ENCODE assay signal across 17 mouse cellular contexts in genomic region chr10:86342713-86343112, GRCm38 (mm10). TPM values are rescaled to one million over a fixed set of nuclear protein-coding genes. Genes with fewer than 3 reads are reported as not detected.
DNase-seq lines count a peak whose midpoint lies in the region; ATAC-seq lines count a peak whose summit lies in the region.
"Had no signal": no experiment of that assay in that cellular context is flagged by ENCODE, and none has a peak within 500 bp of the region (broad histone marks: within the 10 kb centered on the region; RNA-seq: fewer than 3 reads in every experiment).

No protein-coding gene starts in this region.

- H3K4me1 ChIP-seq in heart, embryonic 10.5 days = peaks cover 68% of the 10 kb centered on the region
- peaks cover 41% of the 10 kb centered on the region for H3K4me1 ChIP-seq in limb, embryonic 12.5 days (replicated peaks)
- H3K4me1 ChIP-seq in limb, embryonic 10.5 days = peaks cover 41% of the 10 kb centered on the region
- H3K4me1 ChIP-seq in liver, embryonic 13.5 days (replicated peaks) = peaks cover 49% of the 10 kb centered on the region

- no peak overlapping the region for H3K4me3 ChIP-seq in heart, embryonic 10.5 days
- H3K4me3 ChIP-seq in limb, embryonic 12.5 days (replicated peaks) = no peak overlapping the region
- no peak overlapping the region for H3K4me3 ChIP-seq in limb, embryonic 10.5 days
- no peak overlapping the region for H3K4me3 ChIP-seq in liver, embryonic 13.5 days (replicated peaks)
- H3K4me3 ChIP-seq: heart, embryonic 13.5 days; neural tube, embryonic 13.5 days had no signal

- no peaks in the 10 kb centered on the region for H3K9me3 ChIP-seq in heart, embryonic 10.5 days
- H3K9me3 ChIP-seq in limb, embryonic 12.5 days = no peaks in the 10 kb centered on the region
- H3K9me3 ChIP-seq in limb, embryonic 10.5 days (replicated peaks) = no peaks in the 10 kb centered on the region
- H3K9me3 ChIP-seq in liver, embryonic 13.5 days (replicated peaks) = no peaks in the 10 kb centered on the region
- H3K9me3 ChIP-seq: heart, embryonic 13.5 days; neural tube, embryonic 13.5 days had no signal

- H3K27ac ChIP-seq in heart, embryonic 10.5 days = peak overlapping the region; percentile 31; the same call in 1 of the 2 replicates
- H3K27ac ChIP-seq in limb, embryonic 12.5 days = 0 out of 2 replicates have a peak overlapping the region, but pooled peaks have one; percentile 4
- no peak overlapping the region for H3K27ac ChIP-seq in limb, embryonic 10.5 days
- peak overlapping the region; percentile 71 for H3K27ac ChIP-seq in liver, embryonic 13.5 days
- H3K27ac ChIP-seq: neural tube, embryonic 13.5 days had no signal

- no peak for ATAC-seq in limb, embryonic 12.5 days (ENCODE audit: insufficient number of reproducible peaks, insufficient read depth, low FRiP score, low TSS enrichment, low read depth)
- peak; percentile 71 for ATAC-seq in liver, embryonic 13.5 days (ENCODE audit: low read depth)
- ATAC-seq: midbrain, embryonic 16.5 days had no signal

- 50% methylated on average over 7 of the region's 7 CpGs for WGBS in heart, embryonic 10.5 days
- 53% methylated on average over 7 of the region's 7 CpGs for WGBS in limb, embryonic 12.5 days
- WGBS in limb, embryonic 10.5 days = 63% methylated on average over 7 of the region's 7 CpGs
- 17% methylated on average over 7 of the region's 7 CpGs for WGBS in liver, embryonic 13.5 days (ENCODE audit: insufficient replicate concordance)

- DNase-seq in heart, embryonic 10.5 days (ENCODE audit: low spot score) = no peak
- no peak for DNase-seq in heart, adult 9 months (ENCODE audit: low spot score in 2 of 2)
- DNase-seq in limb, embryonic 10.5 days (ENCODE audit: low spot score) = no peak
- DNase-seq in liver, embryonic 13.5 days = no peak
- DNase-seq in thymus, postnatal 14 days = no peak
- no peak for DNase-seq in thymus, adult 18-20 months
- no peak for DNase-seq in layer of hippocampus, postnatal 10 days (ENCODE audit: low spot score in 2 of 2)
- DNase-seq: B cell, adult 2 months; cerebellum, adult 8-10 months; kidney, adult 18-20 months; lung, postnatal 14 days; retina, postnatal 1 day had no signal

- peaks cover 30% of the 10 kb centered on the region for H3K36me3 ChIP-seq in heart, embryonic 10.5 days
- peaks cover 57% of the 10 kb centered on the region for H3K36me3 ChIP-seq in limb, embryonic 12.5 days
- H3K36me3 ChIP-seq in limb, embryonic 10.5 days = peaks cover 48% of the 10 kb centered on the region
- no peaks in the 10 kb centered on the region for H3K36me3 ChIP-seq in liver, embryonic 13.5 days

- no peak overlapping the region for H3K4me2 ChIP-seq in limb, embryonic 12.5 days
- no peak overlapping the region for H3K4me2 ChIP-seq in liver, embryonic 13.5 days
- H3K4me2 ChIP-seq: heart, embryonic 13.5 days; neural tube, embryonic 13.5 days had no signal

- H3K9ac ChIP-seq in limb, embryonic 12.5 days (replicated peaks) = no peak overlapping the region
- no peak overlapping the region for H3K9ac ChIP-seq in liver, embryonic 13.5 days
- H3K9ac ChIP-seq: neural tube, embryonic 13.5 days had no signal

- H3K27me3 ChIP-seq in heart, embryonic 10.5 days (ENCODE audit: insufficient read depth, poor library complexity, severe bottlenecking) = no peaks in the 10 kb centered on the region; the same call in 1 of the 2 replicates
- H3K27me3 ChIP-seq in limb, embryonic 12.5 days = no peaks in the 10 kb centered on the region
- no peaks in the 10 kb centered on the region for H3K27me3 ChIP-seq in limb, embryonic 10.5 days (ENCODE audit: low read depth, poor library complexity, severe bottlenecking)
- no peaks in the 10 kb centered on the region for H3K27me3 ChIP-seq in liver, embryonic 13.5 days
- H3K27me3 ChIP-seq: heart, embryonic 13.5 days; neural tube, embryonic 13.5 days had no signal

RNA-seq across cellular contexts. Expression of gene Timp3, which starts 42.5 kb away (rescaled TPM):
- 44.7 and 47.2 TPM in 2 replicates for polyA plus RNA-seq in heart, embryonic 10.5 days (2016; fragmentation: Nextera tagmentation; extraction: Ambion mirVana)
- polyA plus RNA-seq in limb, embryonic 12.5 days (2016; fragmentation: Nextera tagmentation; extraction: Ambion mirVana) = 66.3 and 69.4 TPM in 2 replicates
- polyA plus RNA-seq in limb, embryonic 10.5 days (2016; fragmentation: Nextera tagmentation; extraction: Ambion mirVana) = 28.9 and 43.5 TPM in 2 replicates
- polyA plus RNA-seq in liver, embryonic 13.5 days (2015; fragmentation: Nextera tagmentation; extraction: Ambion mirVana) = 8.4 and 10.0 TPM in 2 replicates
- 10 to 100 TPM; 54.9 to 59.8 TPM for total RNA-seq in layer of hippocampus, postnatal 10 days (2021)
- total RNA-seq: MEL had no signal
